Mouse (Mus musculus) brain, embryonic 14.5 days (tissue): Measurements from ENCODE around the gene Fam71a.

ENCODE experiments used
- CTCF ChIP-seq: fragments of 200-500 bp; IDR thresholded peaks from 2 replicates; pipeline ENCODE4 v1.5.1; 2012; ENCODE audit warnings: inconsistent platforms, mild to moderate bottlenecking, moderate library complexity, borderline replicate concordance; ENCODE audit not compliant: insufficient read depth, insufficient read length; ENCODE audit errors: extremely low read depth
- POLR2A ChIP-seq: fragments of 200-500 bp; IDR thresholded peaks from 2 replicates; pipeline ENCODE4 v1.6.1; 2012; ENCODE audit warnings: mild to moderate bottlenecking, inconsistent platforms, borderline replicate concordance; ENCODE audit not compliant: poor library complexity, insufficient read depth, insufficient read length, severe bottlenecking; ENCODE audit errors: extremely low read depth

DNA sequence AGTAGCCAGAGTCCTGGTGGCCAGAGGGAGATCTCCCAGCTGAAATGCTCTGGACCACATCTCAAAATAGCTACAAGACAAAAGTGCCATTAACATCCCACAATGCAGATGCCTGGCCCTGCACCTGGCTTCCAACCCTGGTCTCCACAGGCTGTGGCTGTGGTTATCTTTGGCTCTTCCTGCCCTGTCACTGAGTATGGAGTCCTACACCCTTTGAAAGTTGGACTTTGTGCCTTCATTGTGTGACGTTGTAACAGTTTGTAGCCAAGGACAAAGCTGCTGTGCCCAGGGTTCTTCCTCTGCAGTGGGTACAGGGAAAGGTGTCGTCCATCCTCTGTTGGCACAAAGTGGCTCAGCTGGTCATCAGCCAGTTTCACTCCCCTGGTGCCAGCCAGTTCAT is 5.8 kb upstream of the Fam71a start:
- TF ChIP-seq CTCF: no peak
- TF ChIP-seq POLR2A: no peak
